Mouse (Mus musculus): Measurements from ENCODE around the gene Tspan18. TPM values are rescaled to one million over a fixed set of nuclear protein-coding genes. Genes with fewer than 3 reads are reported as not detected.

Gene Tspan18
- total and polyA plus RNA-seq, 3 experiments = 9.4 to 21.3 (median 16.0) TPM

DNA sequence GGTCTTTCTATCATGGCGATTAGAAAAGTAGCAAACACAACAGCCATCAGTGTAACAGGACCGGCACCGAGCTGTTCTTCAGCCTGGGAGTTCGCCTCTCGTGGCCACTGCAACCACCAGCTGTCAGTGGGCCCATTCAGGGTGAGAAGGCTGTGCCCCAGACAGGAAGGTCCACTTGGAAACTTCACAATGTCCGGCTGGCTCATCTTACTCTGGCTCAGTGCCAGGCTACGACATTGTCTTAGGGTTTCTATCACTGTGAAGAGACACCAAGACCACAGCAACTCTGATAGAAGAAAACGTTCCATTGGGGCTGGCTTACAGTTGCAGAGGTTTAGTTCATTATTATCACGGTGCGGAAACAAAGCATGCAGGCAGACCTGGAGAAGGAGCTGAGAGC, 45.1 kb downstream of the Tspan18 start:
- H3K36me3 ChIP-seq (ENCODE audit: control insufficient read depth, insufficient read depth, low read length) = no peaks in the 10 kb centered on the region
- WGBS = 54% methylated on average over 10 of the region's 10 CpGs
- no peak for TF ChIP-seq CTCF (IDR thresholded peaks at IDR 0.05)
- no peak for TF ChIP-seq POLR2A (IDR thresholded peaks at IDR 0.05; ENCODE audit: insufficient read depth, low read depth, low read length)
- no peak for TF ChIP-seq EP300 (IDR thresholded peaks at IDR 0.05; ENCODE audit: insufficient read depth, low read depth, low read length)

GRCm38 (mm10) chr2:93287348-93287747, 47.0 kb downstream of the Tspan18 start:
- WGBS = 61% methylated on average over 4 of the region's 4 CpGs
- H3K4me3 ChIP-seq = no peak overlapping the region
- no peaks in the 10 kb centered on the region for H3K27me3 ChIP-seq (ENCODE audit: control insufficient read depth, insufficient read depth, low read length)
- no peaks in the 10 kb centered on the region for H3K36me3 ChIP-seq (ENCODE audit: control insufficient read depth, insufficient read depth, low read length)
- peaks cover 7% of the 10 kb centered on the region for H3K4me1 ChIP-seq (ENCODE audit: control insufficient read depth, insufficient read depth, low read length)
- no peak overlapping the region for H3K9ac ChIP-seq (ENCODE audit: low read depth, low read length)
- no peak overlapping the region for H3K27ac ChIP-seq
- H3K79me2 ChIP-seq (replicated peaks; ENCODE audit: control insufficient read depth, insufficient read depth, low read length) = no peaks in the 10 kb centered on the region
- TF ChIP-seq CTCF (IDR thresholded peaks at IDR 0.05) = no peak
- TF ChIP-seq EP300 (IDR thresholded peaks at IDR 0.05; ENCODE audit: insufficient read depth, low read depth, low read length) = no peak
- TF ChIP-seq POLR2A (IDR thresholded peaks at IDR 0.05; ENCODE audit: insufficient read depth, low read depth, low read length) = no peak
- intact Hi-C loops (cut with DNase I) = no loop called here
- DNase-seq = no peak

More for the DNA sequence above, 45.1 kb downstream of the Tspan18 start:
- H3K27ac ChIP-seq = no peak overlapping the region
- H3K4me3 ChIP-seq = no peak overlapping the region
- intact Hi-C loops (cut with DNase I) = no loop called here
- no peak for DNase-seq
- no peak overlapping the region for H3K9ac ChIP-seq (ENCODE audit: low read depth, low read length)
- H3K79me2 ChIP-seq (replicated peaks; ENCODE audit: control insufficient read depth, insufficient read depth, low read length) = no peaks in the 10 kb centered on the region
- peaks cover 7% of the 10 kb centered on the region for H3K4me1 ChIP-seq (ENCODE audit: control insufficient read depth, insufficient read depth, low read length)
- no peaks in the 10 kb centered on the region for H3K27me3 ChIP-seq (ENCODE audit: control insufficient read depth, insufficient read depth, low read length)

DNA sequence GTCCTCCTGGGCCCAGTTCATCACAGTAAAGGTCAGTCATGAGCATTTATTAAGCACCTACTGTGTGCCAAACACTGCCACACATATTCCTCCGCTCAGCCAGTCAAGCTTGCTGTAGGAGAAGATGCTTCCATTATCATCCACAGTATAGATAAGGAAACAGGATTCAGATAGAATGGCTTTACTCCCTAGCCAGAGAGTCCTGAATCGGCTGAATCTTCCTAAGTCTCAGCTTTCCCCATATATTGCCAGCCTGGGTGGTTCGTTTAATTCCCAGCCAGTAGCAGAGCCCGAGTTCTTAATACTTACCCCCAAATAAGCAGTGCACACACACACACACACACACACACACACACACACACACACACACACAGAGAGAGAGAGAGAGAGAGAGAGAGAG, 47.6 kb downstream of the Tspan18 start:
- no peak overlapping the region for H3K4me3 ChIP-seq
- no peak overlapping the region for H3K27ac ChIP-seq
- peaks cover 7% of the 10 kb centered on the region for H3K4me1 ChIP-seq (ENCODE audit: control insufficient read depth, insufficient read depth, low read length)
- no peaks in the 10 kb centered on the region for H3K36me3 ChIP-seq (ENCODE audit: control insufficient read depth, insufficient read depth, low read length)
- TF ChIP-seq EP300 (IDR thresholded peaks at IDR 0.05; ENCODE audit: insufficient read depth, low read depth, low read length) = no peak
- TF ChIP-seq CTCF (IDR thresholded peaks at IDR 0.05) = no peak
- H3K79me2 ChIP-seq (replicated peaks; ENCODE audit: control insufficient read depth, insufficient read depth, low read length) = no peaks in the 10 kb centered on the region
- H3K27me3 ChIP-seq (ENCODE audit: control insufficient read depth, insufficient read depth, low read length) = no peaks in the 10 kb centered on the region
- no peak overlapping the region for H3K9ac ChIP-seq (ENCODE audit: low read depth, low read length)
- DNase-seq = no peak
- 71% methylated on average over 4 of the region's 4 CpGs for WGBS
- intact Hi-C loops (cut with DNase I) = no loop called here

DNA sequence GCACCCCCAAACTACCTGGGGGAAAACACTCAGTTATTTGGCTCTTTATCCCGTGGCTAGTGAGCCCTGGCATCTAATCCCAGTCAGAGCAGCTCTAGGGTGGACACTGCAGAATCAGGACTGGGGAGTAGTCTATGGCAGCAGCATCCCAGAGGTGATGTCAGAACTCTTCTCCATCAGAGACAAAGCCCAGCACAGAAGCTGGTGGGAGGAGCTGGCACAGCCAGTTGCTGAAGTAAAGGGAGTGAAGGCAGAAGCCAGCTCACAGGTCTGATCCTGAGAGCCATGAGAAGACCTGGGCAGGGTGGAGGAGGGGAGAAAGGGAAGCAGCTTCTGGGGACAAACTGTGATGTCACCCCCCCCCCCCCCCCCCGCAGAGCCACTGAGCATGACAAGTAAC, 48.0 kb downstream of the Tspan18 start:
- Histone ChIP-seq H3K4me3 (no peak overlapping the region), H3K27me3 (ENCODE audit: control insufficient read depth, insufficient read depth, low read length) (no peaks in the 10 kb centered on the region), H3K27ac (no peak overlapping the region), H3K4me1 (ENCODE audit: control insufficient read depth, insufficient read depth, low read length) (peaks cover 7% of the 10 kb centered on the region), H3K79me2 (replicated peaks; ENCODE audit: control insufficient read depth, insufficient read depth, low read length) (no peaks in the 10 kb centered on the region), H3K36me3 (ENCODE audit: control insufficient read depth, insufficient read depth, low read length) (no peaks in the 10 kb centered on the region), H3K9ac (ENCODE audit: low read depth, low read length) (no peak overlapping the region)
- TF ChIP-seq EP300 (IDR thresholded peaks at IDR 0.05; ENCODE audit: insufficient read depth, low read depth, low read length) = no peak
- TF ChIP-seq POLR2A (IDR thresholded peaks at IDR 0.05; ENCODE audit: insufficient read depth, low read depth, low read length) = no peak
- intact Hi-C loops (cut with DNase I) = no loop called here
- WGBS = 32% methylated on average over 2 of the region's 2 CpGs
- no peak for DNase-seq

DNA sequence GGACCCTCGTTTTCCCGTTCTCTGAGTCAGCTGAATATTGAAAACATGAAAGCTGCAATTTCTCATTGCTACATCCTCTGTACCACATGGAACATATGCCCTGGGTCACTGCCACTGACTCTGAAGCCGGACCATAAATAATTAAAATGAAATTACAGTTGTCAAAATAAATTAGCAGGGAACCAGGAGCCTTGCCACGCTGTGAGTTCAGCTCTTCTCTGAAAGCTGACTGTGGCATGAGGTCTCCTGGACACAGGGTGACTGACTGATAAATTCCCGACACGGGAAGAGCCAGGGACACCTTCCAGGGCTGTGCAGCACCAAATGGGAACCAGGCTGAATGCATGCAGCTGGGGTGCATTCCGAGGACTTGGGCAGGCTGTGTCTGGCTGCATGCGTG, 48.5 kb downstream of the Tspan18 start:
- Histone ChIP-seq H3K27ac (no peak overlapping the region), H3K27me3 (ENCODE audit: control insufficient read depth, insufficient read depth, low read length) (no peaks in the 10 kb centered on the region), H3K4me3 (no peak overlapping the region), H3K79me2 (replicated peaks; ENCODE audit: control insufficient read depth, insufficient read depth, low read length) (no peaks in the 10 kb centered on the region), H3K4me1 (ENCODE audit: control insufficient read depth, insufficient read depth, low read length) (peaks cover 7% of the 10 kb centered on the region), H3K36me3 (ENCODE audit: control insufficient read depth, insufficient read depth, low read length) (no peaks in the 10 kb centered on the region), H3K9ac (ENCODE audit: low read depth, low read length) (no peak overlapping the region)
- no peak for DNase-seq
- intact Hi-C loops (cut with DNase I) = no loop called here
- TF ChIP-seq CTCF (IDR thresholded peaks at IDR 0.05) (no peak), POLR2A (IDR thresholded peaks at IDR 0.05; ENCODE audit: insufficient read depth, low read depth, low read length) (no peak), EP300 (IDR thresholded peaks at IDR 0.05; ENCODE audit: insufficient read depth, low read depth, low read length) (no peak)
- WGBS = 68% methylated on average over 8 of the region's 8 CpGs

- Histone ChIP-seq H3K27me3 (ENCODE audit: control insufficient read depth, insufficient read depth, low read length) (no peaks in the 10 kb centered on the region), H3K27ac (no peak overlapping the region), H3K4me3 (no peak overlapping the region), H3K9ac (ENCODE audit: low read depth, low read length) (no peak overlapping the region), H3K79me2 (replicated peaks; ENCODE audit: control insufficient read depth, insufficient read depth, low read length) (no peaks in the 10 kb centered on the region), H3K36me3 (ENCODE audit: control insufficient read depth, insufficient read depth, low read length) (no peaks in the 10 kb centered on the region), H3K4me1 (ENCODE audit: control insufficient read depth, insufficient read depth, low read length) (peaks cover 5% of the 10 kb centered on the region)
- TF ChIP-seq EP300 (IDR thresholded peaks at IDR 0.05; ENCODE audit: insufficient read depth, low read depth, low read length) (no peak), CTCF (IDR thresholded peaks at IDR 0.05) (no peak), POLR2A (IDR thresholded peaks at IDR 0.05; ENCODE audit: insufficient read depth, low read depth, low read length) (no peak)
- intact Hi-C loops (cut with DNase I) = no loop called here
- DNase-seq = no peak
- WGBS = 73% methylated on average over 2 of the region's 2 CpGs
Observed at GRCm38 (mm10) chr2:93284625-93285024, 49.7 kb downstream of the Tspan18 start.

All from heart, adult 2 months (tissue).